Mouse (Mus musculus): Measurements from ENCODE around the gene Dscam. TPM values are rescaled to one million over a fixed set of nuclear protein-coding genes. Genes with fewer than 3 reads are reported as not detected.

Dscam gene
- polyA plus RNA-seq, 1 experiment, result not detected

DNA sequence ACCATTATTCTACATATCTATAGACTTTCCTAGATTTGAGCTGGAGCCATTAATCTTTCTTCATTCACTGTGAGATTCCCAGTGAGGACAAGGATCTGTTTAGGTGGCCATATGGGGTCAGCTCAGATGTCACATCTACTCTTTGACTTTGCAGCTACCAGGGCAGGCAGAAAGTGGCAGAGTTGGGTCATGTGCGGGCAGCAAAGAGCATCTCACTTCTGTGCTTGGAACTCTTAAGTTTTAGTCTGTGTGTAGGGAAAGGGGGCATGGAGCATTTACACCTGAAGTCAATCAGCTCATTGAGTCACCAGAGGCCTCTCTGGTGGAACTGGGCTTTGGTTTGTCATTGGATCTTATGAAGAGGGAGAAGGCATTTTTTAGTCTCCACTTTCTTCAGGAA lies 612.2 kb downstream of the Dscam start:
- Histone ChIP-seq H3K27ac (ENCODE audit: insufficient read depth, low read depth, low read length) (no peak overlapping the region), H3K4me1 (ENCODE audit: control insufficient read depth, insufficient read depth, low read length) (no peaks in the 10 kb centered on the region), H3K4me3 (ENCODE audit: insufficient read depth, low read length) (no peak overlapping the region)
- TF ChIP-seq POLR2A (IDR thresholded peaks at IDR 0.05; ENCODE audit: borderline replicate concordance, low read depth, low read length) (no peak), CTCF (IDR thresholded peaks at IDR 0.05; ENCODE audit: low read depth, low read length) (no peak)

DNA sequence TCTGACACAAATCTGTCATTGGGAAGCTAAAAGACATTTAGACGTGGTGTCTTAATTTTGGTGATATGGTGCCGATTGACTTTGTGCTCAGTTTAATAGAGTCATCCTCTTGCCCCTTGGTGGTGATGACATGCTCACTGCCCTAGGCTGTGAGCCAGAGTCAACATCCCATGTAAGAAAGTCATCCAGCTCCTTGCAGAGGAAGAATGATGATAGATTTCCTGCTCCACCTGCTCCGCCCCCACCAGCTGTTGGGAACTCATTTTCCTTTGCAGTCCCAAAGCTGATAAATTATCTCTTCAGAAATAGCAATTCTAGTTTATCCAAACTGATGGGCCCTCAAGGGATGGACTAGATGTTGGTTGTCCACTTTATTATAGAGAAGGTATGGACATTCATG lies 613.9 kb downstream of the Dscam start:
- Histone ChIP-seq H3K4me3 (ENCODE audit: insufficient read depth, low read length) (no peak overlapping the region), H3K27ac (ENCODE audit: insufficient read depth, low read depth, low read length) (no peak overlapping the region), H3K4me1 (ENCODE audit: control insufficient read depth, insufficient read depth, low read length) (no peaks in the 10 kb centered on the region)
- no peak for TF ChIP-seq CTCF (IDR thresholded peaks at IDR 0.05; ENCODE audit: low read depth, low read length)
- TF ChIP-seq POLR2A (IDR thresholded peaks at IDR 0.05; ENCODE audit: borderline replicate concordance, low read depth, low read length), result no peak

DNA sequence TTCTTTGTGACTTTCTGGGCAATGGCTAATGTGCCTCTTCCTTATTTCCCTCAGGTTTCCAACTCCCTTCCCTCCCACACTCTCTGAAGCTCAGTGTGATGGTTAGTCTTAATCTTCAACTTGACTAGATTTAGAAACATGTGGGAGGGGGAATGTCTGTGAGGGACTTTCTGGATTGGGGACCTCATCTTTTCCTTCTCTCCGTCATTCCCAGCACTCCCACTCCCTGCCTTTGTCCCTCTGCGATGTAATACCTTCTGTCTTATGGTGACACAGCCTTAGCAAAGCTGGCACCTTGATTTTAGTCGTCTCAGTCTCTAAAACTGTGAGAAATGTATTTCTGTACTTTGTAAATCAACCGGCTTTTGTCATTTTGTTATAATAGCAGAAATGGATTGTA lies 615.1 kb downstream of the Dscam start:
- H3K4me3 ChIP-seq (ENCODE audit: insufficient read depth, low read length), result no peak overlapping the region
- TF ChIP-seq POLR2A (IDR thresholded peaks at IDR 0.05; ENCODE audit: borderline replicate concordance, low read depth, low read length), result no peak
- TF ChIP-seq CTCF (IDR thresholded peaks at IDR 0.05; ENCODE audit: low read depth, low read length), result no peak
- no peak overlapping the region for H3K27ac ChIP-seq (ENCODE audit: insufficient read depth, low read depth, low read length)
- H3K4me1 ChIP-seq (ENCODE audit: control insufficient read depth, insufficient read depth, low read length), result no peaks in the 10 kb centered on the region

DNA sequence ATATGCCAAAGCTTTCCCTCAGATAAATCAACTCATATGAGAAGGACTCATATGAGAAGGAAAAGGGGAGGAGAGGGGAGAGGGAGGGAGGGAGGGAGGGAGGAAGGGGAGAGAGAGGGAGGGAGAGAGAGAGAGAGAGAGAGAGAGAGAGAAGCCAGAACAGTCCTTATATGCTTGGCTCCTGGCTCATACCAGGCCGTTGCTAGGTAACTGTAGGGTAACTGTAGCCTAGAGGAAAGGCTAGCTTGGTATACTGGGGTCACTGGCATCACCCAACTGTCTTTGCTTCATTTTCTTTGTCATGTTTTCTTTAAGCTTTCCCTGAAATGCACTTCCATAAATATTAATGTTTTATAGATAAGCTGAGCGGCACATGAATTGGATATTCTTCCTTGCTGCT lies 617.9 kb downstream of the Dscam start:
- H3K4me1 ChIP-seq (ENCODE audit: control insufficient read depth, insufficient read depth, low read length), result no peaks in the 10 kb centered on the region
- H3K27ac ChIP-seq (ENCODE audit: insufficient read depth, low read depth, low read length), result no peak overlapping the region
- TF ChIP-seq POLR2A (IDR thresholded peaks at IDR 0.05; ENCODE audit: borderline replicate concordance, low read depth, low read length), result no peak
- TF ChIP-seq CTCF (IDR thresholded peaks at IDR 0.05; ENCODE audit: low read depth, low read length), result no peak
- H3K4me3 ChIP-seq (ENCODE audit: insufficient read depth, low read length), result no peak overlapping the region

- H3K4me1 ChIP-seq (ENCODE audit: control insufficient read depth, insufficient read depth, low read length), result peaks cover 6% of the 10 kb centered on the region; the same call in 1 of the 2 replicates
- H3K27ac ChIP-seq (ENCODE audit: insufficient read depth, low read depth, low read length), result peak overlapping the region; percentile 39; the same call in 1 of the 2 replicates
- no peak for TF ChIP-seq CTCF (IDR thresholded peaks at IDR 0.05; ENCODE audit: low read depth, low read length)
- no peak for TF ChIP-seq POLR2A (IDR thresholded peaks at IDR 0.05; ENCODE audit: borderline replicate concordance, low read depth, low read length)
- no peak overlapping the region for H3K4me3 ChIP-seq (ENCODE audit: insufficient read depth, low read length)
These were observed 629.5 kb downstream of the Dscam start for GRCm38 (mm10) chr16:96541056-96541455.

Other genes starting within 250 kb of the Dscam start
- gene Bace2, start 186.0 kb upstream of the Dscam start, polyA plus RNA-seq (2012; ENCODE audit: insufficient read depth, insufficient read length, missing spikeins), result not detected in 2 replicates